Mouse (Mus musculus): ENCODE results near the gene Havcr2.

DNA sequence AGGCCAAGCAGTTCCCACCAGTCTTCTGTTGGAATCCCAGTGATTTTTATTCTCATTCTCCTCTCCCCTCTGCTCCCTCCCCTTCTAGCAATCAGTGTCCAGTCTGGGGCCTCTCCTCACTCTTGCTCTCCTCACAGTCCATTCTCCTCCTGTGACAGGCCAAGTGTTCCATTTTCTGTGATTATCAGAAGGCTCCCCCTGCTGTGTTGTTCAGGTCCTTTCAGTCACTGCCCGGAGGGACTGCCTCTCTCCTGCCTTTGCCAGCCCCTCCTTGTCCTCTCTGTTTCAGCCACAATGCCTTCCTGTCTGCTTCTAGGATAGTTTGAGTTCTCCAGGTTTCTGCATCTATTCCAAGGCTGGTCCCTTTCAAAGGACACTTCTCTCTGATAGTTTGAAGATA, 33.5 kb downstream of the Havcr2 start:
- TF ChIP-seq GATA1 (IDR thresholded peaks at IDR 0.05; ENCODE audit: low read length) (no peak), TAL1 (IDR thresholded peaks at IDR 0.05; ENCODE audit: low read length) (no peak)

All from erythroblast, embryonic 14.5 days (primary cell).